Mouse (Mus musculus) G1E (cell line): ENCODE data around the gene Creb3l1.

Source experiments
- CTCF ChIP-seq: IDR thresholded peaks from 2 replicates; pipeline ENCODE4 v1.5.1; 2012; ENCODE audit warnings: low read depth, low read length, inconsistent platforms, mixed read lengths
- GATA1 ChIP-seq: IDR thresholded peaks from 2 replicates; pipeline ENCODE4 v1.6.1; 2012; ENCODE audit warnings: borderline replicate concordance, low read length, inconsistent platforms, mixed read lengths
- POLR2AphosphoS5 ChIP-seq: IDR thresholded peaks from 2 replicates; pipeline ENCODE4 v1.6.1; 2012; ENCODE audit warnings: low read depth, low read length, inconsistent platforms; ENCODE audit not compliant: insufficient replicate concordance
- TAL1 ChIP-seq: conservative IDR thresholded peaks from 2 replicates; pipeline ENCODE4 v1.6.1; 2012; ENCODE audit warnings: low read depth, low read length, inconsistent platforms, mixed read lengths

GRCm38 (mm10) chr2:91958701-91959457 is 65.4 kb downstream of the Creb3l1 start:
- no peak for TF ChIP-seq TAL1
- peak; percentile 84 for TF ChIP-seq CTCF
- TF ChIP-seq GATA1, result no peak
- no peak for TF ChIP-seq POLR2AphosphoS5
